Mouse (Mus musculus) gastrocnemius, postnatal 25 days (tissue): ENCODE results near the gene Large2. TPM values are rescaled to one million over a fixed set of nuclear protein-coding genes. Genes with fewer than 3 reads are reported as not detected.
A peak's percentile ranks its signal among the peaks of the same experiment; 100 is the strongest.

Source experiments
- DNase-seq: peaks from one replicate; pipeline ENCODE4 v3.0.0; 2022
- total RNA-seq, 2 experiments: library from RNA; stranded (reverse); gene quantifications; 1 replicate in 1 of 2; 2 replicates in 1 of 2; pipeline ENCODE4 v1.2.3; 2021

Gene Large2
- total RNA-seq, 2 experiments from 2014 or later = 0.54 to 0.88 TPM

DNA sequence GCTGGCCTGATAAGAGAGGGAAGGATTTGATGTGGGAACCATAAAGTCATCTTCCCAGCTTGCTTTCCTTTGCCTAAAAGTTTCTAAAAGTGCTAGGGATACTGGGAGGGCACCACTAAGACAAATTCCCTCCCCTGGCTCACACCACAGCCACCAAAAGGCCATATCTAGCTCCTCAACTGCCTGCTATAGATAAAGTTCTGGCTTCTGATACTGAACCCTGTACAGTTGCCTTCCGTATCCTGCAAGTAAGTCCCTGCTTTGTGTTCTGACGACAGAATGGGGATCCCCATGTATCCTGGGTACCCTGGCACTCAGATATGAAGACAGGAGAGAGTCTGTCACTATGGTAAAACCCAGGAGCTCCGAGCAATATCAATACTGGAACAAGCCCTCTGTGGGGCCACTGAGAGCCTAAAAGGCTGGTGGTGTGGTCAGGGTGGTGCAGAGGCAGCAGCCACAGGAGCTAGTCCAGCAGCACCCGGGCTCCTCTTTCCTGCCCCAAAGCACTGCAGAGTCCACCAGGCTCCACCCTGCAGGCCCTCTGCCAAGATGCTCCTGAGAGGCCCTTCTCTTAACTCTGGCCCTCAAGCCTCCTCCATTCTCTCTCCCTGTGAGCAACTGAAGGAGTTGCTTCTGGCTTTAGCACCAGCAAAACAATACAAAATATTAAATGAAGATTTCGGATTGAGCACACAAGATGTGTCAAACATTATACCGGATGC is 15.7 kb upstream of the Large2 start:
- DNase-seq = no peak

DNA sequence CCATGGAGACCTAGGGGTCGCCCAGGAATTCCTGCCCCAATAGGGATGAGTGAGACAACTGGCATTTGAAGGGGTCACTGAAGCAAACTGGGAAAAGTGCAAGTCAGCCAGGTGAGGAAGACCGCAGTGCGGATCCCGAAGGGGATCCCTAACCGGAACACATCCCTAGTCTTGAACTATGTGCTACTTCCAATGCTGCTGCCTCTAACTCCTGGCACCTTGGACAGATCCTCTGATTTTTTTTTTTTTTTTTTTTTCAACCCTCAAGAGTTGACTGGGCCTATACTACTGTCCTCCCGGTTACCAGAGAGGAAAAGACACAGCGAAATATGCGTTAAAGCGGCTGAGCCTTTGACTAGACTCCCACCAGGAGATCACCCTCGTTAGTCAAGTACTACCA is 15.0 kb upstream of the Large2 start:
- DNase-seq = no peak

DNA sequence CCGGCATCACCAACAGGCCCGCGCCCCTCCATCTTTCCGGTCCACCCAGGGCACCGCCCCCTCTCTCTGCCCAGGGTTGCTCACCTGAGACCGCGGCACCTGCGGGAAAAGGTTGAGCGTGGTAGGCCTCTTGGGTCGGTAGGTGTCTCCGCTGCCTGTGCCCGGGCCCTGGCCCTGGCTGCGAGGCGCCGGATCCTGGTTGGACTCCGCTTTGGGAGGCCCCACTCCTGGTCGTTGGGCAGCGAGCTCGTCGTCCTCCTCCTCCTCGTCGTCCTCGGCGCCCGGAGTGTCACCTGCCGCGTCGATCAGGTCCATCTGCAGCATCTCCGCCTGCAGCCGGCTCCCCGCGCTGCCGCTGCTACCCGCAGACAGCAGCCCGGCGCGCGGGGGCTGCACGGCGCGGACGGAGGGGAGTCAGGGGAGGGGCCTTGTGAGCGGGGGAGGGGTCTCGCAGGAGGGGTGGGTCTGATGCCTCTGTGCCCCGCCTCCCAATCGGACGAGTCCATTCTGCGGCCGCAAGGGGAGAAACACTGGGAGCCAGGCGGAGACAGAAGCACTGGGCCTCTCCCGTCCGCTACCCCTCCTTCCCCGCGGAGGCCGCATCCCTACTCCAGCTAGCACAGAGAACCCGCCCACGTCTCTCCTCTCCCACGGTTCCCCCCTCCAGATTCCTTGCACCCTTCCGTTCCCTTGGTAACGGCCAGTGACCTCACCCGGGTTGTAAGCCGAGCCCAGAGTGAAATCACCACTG is 14.4 kb upstream of the Large2 start:
- DNase-seq = peak; percentile 78

DNA sequence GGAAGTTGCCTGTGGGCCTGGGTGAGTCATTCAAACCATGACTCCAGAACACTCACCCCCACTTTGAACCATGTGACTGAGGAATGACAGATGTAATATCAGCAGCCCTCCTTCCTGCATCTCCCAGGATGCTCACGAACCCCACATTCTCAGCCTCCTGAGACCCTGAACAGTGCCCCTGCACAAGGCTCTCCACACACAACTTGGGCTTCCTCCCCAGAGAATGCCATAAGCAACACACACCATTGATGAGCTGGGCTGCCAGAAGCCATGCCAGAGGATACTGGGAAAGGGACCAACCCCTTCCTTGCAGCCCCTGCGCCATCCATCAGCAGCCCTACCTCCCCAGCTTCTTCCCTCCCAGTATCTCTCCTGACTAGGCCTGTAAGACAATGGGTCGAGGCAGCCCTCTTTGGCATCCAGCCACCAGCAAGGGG is 13.4 kb upstream of the Large2 start:
- DNase-seq = no peak

DNA sequence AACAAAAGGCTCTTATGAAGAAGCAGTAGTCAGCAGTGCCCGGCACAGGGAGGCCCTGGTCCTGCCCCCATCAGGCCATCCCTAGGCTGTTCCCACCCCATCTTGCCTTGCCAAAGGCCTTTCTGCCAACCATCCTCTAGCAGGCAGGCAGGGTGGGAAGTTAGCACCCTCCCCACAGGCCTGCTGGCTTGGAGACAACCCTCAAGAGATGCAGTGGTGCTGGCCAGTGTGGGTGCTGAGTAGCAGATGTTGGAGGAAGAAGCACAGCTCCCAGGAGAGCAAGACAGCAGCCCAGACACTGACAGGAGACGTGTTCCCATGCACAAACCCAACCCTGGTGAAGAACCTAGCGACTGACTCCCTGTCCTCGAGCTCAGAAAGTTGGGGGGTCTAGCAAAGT is 13.0 kb upstream of the Large2 start:
- DNase-seq = no peak

DNA sequence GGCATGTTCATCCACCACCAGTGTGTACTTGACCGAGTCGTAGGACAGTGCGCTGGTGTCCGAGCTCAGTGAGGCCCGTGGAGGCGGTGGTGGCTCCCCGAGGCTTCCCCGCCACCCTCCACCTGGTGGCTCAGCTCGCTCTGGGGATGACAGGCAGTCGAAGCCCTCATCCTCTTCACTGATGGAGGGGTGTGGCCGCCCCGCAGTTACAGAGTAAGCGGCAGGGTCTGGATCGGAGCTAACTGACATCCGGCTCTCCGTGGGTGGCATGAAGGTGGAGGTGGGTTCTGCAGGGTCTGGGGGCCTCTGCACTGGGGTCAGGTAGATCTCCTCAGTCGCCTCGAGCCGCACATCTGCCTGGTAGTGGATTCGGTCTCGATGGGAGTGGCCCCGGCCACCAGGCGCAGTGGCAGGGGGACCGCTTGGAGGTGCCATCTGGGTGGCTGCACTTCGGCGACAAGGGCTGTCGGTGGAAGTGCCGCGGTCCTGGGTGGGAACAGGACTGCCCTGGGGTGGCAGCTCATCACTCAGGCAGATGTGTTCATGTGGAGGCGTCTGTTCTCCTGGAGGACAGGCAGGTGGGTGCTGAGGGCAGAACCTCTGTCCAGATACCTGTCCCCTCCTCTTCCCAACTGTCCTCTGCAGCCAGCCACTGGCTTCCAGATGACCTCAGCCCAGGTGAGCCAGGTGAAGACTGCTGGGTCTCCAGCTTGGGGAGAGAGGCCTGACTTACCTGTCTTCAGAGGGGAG is 12.3 kb upstream of the Large2 start:
- no peak for DNase-seq

DNA sequence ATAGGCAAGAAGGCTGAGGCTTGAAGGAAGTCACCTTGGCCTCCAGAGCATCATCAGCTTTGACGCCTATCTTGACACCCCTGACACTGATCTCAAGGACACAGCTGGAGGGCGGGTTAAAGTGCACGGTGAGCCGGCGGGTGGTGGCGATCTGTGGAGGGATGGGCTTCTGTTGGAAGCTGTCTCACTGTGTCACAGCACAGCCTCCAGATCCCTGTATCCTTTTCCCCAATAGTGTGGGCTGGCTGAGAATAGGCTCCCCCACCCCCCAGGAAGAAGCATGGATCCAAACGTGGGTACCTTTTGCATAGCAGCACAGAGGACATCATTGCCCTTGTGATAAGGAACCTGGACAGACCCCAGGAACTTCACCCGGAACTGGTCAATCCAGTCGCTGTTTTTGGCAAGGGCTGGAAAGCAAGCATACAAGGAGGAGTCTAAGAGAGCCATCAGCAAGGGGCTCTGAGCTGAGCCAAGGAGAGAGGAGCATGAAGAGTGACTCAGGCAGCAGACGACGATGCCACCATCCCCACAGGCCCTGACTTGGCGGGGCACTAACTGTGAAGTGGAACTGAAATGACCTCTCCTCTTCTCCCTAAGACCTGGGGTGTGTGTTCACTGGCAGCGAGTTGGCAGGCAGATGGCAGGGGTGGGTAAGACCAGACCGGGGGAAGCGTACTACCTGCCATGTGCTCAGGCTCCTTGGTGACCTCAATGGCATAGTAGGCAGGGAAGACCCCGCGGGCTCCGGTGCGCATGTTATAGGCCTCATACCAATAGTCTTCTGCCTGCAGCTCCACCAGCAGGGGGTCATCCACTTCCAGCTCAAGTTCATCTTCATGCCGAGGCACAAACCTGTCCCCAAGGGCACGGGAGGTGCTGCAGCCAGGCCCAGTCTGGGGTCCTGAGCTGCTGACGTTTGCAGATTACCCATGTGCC is 10.7 kb upstream of the Large2 start:
- no peak for DNase-seq

DNA sequence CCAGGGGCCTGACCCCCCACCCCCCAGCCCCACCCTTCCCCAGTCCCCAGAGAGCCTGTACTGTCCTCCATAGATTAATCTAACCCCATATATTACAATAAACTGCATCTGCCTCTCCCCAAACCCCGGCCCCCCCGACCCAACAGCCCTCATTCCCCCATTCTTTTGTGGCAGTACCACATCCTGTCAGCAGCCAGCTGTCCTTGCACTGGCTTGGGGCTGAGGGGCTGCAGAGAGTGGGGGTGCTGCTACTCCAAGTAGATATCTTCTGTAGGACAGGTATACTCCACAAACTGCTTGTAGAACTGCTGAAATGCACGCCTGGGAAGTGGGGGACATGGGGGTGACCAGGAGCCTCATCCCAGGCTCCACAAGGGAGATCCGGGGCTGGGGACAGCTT is 9.4 kb upstream of the Large2 start:
- no peak for DNase-seq

DNA sequence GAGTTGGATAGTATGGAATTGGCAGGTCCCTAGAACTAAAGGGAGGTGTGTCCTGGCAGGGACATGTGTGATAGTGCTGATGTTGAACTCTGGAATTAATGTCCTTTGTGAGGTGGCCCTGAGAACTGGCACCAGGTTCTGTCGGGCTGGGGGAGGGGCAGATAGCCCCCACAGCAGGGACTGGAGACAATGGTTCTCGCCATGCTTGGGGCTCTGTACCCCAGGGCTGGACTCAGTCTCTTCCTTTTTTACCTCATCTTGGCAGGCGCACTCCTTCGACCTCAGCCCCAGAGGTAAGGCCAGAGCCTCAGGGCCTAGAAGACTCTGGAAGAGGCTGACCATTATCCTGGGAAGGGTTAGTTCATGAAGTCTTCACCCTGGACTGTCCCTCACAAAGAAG is 8.1 kb upstream of the Large2 start:
- DNase-seq = no peak

DNA sequence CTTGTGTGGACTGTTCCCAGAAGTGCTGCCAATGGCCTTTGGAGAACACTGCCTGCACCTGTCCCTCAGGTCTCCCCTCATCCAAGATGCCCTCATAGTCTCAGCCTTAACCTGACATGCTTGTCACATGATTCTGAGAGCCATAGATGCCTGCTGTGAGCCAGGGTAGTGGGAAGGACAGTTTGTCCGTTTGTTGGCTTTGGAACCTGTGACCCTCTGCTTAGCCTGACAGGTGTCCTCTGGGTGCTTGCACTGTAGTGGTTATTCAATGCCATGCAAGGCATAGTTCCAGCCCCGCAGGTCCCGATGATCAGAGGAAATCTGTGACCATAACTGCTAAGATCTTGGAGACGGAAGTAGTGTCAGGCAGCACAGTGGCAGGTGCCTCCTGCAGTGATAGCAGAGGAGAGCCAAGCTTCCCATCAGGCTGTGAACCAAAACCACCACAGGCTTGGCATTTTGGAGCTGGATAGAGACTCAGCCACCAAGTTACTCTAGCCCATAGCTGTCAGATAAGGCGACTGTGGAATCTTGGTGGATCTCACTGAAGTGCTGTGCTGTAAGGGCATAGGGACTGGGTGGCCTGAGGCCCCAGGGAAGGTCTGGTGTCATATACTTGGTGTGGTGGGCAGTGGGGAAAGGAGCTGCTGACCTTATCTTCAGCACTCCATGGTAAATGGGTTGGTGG is 7.4 kb upstream of the Large2 start, which contains the start of gene 1700029I15Rik:
Gene 1700029I15Rik (plus strand): TSS at position 638 of the 688 bp plus-strand sequence.
- DNase-seq = no peak

DNA sequence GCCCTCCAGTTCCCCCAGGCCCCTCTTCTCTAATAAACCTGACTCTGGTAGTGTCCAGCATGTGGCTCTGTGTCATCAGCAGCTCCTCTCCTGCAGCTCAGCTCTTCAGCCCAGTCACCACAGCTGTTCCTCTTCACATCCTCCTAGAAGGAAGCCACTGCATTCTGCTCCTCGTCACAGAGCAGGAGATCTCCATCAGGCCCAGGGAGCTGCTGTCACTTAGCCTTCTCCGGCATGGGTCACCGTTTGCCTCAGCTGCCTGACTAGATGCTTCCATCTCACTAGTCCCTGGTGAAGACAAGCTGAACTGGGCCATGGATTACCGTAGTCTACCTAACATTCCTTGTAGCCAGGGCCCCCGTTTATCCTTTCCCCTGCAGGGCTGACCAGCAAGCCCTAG is 6.5 kb upstream of the Large2 start:
- no peak for DNase-seq

DNA sequence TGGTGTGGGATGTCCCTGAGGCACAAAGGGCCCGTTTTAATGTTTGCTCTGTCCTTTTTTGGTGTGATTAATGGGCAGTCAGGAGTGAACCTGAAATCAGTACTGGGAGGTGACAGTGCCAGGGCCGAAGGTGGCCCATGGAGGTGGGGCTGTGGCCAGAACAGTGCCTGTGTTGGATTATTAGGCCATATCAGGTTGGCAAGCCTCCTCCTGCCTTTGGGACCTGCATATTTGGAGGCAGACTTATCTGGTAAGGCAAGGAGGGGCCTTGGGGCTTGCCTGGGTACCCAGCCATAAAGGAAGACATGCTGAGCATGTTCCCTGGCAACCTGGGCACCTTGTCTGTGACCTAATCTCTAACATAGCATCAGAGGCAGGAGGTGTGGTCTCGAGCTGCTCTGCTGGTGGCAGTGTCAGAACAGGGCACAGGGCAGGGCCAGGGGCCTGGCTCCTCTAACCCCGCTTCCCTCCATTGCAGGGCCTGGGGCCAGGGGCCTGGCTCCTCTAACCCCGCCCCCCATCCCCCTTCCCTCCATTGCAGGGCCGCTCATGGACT is 5.9 kb upstream of the Large2 start:
- no peak for DNase-seq

DNA sequence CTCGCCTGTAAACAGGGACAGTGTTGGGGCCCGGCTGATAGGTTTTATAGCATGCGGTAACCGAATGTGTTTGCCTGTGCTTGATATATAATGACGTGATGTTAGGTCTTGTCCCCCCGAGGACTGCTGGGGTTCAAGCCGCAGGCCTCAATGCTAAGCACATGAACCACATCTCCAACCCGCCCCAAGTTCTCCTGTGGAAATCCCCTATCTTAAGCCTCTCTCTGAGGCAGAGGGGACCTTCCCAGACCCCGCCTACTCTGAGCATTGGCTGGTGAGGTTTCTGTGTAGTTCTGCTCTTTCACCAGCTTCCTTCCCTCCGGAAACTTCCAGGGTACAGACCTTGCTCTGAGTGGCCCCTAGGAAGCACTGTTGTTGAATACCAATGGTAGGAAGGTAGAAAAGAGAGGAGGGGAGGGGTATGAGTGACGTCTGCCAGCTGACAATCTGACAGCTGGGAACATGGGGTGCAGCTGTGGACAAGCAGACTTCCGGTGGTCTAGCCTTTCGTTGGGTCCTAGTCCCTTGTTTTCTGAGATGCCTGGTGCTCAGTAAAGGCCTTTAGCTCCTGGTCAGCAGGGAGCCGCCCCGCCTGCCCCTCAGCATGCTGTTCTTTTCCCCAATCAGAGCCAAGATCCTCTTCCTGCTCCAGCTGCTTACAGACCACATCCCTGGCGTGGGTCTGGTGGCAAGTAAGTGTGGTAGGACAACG is 5.3 kb upstream of the Large2 start:
- DNase-seq = no peak

DNA sequence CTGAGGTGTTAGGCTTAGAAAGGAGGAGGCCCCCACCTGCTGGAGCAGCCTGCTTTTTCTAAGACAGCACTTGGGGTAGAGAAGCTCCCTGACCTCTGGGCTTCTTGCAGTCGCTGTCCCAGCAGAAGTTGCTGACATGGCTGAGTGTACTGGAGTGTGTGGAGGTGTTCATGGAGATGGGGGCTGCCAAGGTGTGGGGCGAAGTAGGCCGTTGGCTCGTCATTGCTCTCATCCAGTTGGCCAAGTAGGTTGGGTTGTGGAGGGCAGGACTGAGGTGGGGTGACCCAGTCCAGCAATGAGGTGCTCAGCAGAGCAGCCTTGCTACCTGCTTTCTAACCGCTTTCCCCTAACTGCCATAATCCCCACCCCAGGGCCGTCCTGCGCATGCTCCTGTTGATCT is 2.7 kb upstream of the Large2 start:
- no peak for DNase-seq

DNA sequence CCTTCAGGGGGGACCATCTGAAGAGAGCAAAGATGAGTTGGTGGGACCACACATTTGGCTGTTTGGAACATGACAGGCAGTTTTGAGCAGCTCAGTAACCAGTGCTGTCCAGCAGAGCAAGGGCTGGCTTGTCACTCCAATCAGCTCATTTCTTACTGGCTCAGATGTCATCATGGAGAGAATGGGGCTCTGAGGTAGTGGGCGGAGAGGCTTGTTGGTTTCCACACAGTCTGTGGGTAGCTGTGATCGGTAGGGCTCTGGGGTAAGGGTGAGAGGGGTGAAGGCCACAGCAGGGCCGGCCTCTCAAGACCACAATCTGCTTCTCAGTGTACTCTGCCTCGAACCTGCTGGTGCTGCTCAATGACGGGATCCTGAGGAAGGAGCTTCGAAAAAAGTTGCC is 1.6 kb upstream of the Large2 start:
- DNase-seq = no peak

DNA sequence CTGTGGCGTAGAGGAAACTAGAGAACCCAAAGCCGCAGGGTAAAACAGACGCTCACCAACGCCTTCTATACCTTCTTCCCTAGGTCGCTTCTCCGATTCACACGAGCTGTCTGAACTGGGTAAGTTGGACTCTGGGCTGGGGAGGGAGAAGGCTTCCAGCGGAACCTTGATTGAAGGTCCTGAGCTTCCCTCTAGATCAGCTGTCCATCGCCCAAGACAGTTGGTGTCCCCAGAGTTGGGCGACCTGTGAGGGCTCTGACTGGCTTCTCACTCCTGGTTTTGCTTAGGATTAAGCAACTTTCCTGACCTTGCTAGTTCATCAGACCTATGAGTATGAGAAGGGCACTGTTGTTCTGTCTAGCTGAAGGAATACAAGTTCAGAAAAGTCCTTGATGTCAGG is 1.1 kb upstream of the Large2 start:
- DNase-seq = no peak

DNA sequence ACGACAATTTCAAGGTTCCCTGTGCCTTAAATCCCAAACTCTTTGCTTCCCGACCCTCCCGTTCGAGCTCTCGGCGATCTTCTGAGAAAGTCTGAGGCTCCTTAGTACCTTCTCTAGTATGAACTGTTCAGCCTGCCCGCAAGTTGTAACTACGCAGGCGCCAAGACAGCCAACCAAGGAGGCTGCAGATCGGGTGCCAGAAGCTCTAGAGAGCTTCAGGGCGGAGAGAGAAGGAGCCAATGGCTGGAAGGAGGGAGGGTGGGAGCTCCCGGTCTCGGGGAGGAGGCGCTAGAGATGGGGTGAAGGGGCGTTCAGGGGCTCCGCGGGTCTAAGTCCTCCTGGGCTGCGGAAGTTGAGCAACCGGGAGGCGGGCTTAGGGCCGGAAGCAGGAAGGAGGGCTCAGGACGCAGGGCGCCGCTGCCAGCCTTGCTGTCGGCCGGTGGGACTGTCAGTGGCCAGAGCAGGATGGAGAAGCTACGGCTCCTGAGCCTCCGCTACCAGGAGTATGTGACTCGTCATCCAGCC is 492 bp upstream of the Large2 start:
- DNase-seq = peak; percentile 98

DNA sequence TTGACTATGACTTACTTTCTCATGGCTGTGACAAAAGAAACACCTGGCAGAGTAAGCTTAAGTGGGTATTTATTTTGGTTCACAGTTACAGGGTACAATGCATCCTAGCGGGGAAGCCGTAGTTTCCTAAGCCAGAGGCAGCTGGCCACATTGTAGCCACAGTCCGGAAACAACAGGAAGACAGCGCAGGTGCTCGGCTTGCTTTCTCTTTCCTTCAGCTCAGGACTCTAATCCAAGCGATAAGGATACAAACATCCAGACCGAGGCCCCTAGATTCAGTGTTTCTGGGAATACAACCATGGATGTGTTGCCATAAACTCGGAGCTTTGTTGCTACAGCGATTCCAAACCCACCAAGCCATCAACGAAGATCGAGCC is 1.2 kb downstream of the Large2 start:
- DNase-seq = no peak

DNA sequence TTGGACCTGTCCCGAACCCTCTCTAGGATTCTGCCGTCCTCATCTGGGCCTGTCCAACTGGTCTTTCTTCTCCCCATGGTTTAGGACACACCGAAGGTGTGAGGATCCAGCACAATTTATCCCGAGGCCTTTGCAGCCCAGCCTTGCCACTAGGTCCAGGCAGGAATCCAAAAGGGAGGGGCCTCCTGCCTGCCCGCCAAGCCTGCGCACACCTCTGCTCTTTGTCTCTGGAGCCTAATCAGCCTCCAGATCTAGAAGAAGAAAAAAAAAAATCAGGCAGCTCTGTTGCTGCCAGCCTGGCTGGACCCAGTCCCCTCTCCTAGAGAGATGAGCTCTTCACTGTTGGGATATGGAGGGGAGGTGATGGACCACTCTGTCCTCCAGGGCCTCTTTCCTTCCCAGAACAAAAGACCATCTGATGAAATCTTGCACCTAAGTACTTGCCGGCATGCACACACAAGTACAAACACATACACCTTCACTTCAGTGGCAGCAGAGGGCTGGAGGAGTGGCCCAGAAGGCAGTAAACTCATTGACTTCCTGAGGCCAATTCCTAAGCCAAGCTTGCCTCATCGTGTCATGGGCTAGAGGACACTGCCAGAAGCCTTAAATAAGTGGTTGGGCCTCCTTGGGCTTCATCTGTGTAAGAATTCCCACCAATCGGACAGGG is 1.8 kb downstream of the Large2 start:
- DNase-seq = no peak
